Comparison of ENCODE assay signal across 10 mouse cellular contexts in the genomic region with DNA sequence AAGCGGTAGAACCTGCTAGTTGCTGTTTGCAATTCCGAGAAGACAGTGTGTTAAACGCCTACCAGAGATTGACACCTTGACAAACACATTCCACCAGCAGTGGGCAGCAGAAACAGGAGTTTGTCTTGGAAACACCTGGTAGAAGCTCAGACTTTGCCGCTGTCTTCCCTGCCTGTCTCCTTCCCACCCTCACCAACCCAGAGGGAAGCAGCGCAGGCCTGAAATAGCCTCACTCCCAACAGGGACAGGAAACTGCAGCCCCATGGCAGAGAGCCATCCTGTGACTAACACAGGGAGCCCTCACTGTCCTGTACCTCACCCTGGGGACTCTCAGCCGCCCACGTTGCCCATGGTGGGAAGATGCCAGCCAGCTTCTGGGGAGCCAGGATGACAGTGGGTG. TPM values are rescaled to one million over a fixed set of nuclear protein-coding genes. Genes with fewer than 3 reads are reported as not detected.
DNase-seq lines count a peak whose midpoint lies in the region.
"Had no signal": no experiment of that assay in that cellular context is flagged by ENCODE, and none has a peak within 500 bp of the region (broad histone marks: within the 10 kb centered on the region; RNA-seq: fewer than 3 reads in every experiment).

No protein-coding gene starts in this region.

- DNase-seq in adrenal gland, adult 2 months = peak; percentile 44
- no peak for DNase-seq in adrenal gland, postnatal 4 days (ENCODE audit: low spot score in 2 of 2)
- DNase-seq in kidney, postnatal 36 days = peak; percentile 12 to 16
- no peak for DNase-seq in kidney, adult 9 months
- peak; percentile 91 for DNase-seq in brain, adult 2 months (ENCODE audit: low read depth, low spot score)
- peak; percentile 12 to 15 for DNase-seq in left cerebral cortex, postnatal 14 days (ENCODE audit: low spot score in 2 of 2)
- DNase-seq in spleen, postnatal 4 days (ENCODE audit: low spot score in 2 of 2) = no peak
- no peak for DNase-seq in urinary bladder, postnatal 4 days (ENCODE audit: low spot score in 2 of 2)

- intact Hi-C loops in left cerebral cortex, postnatal 14 days (cut with DNase I) = no loop called here

RNA-seq across cellular contexts. Expression of gene 4933402J07Rik, which starts 55.5 kb away (rescaled TPM):
- total RNA-seq in adrenal gland, adult 2 months (2021) = not detected
- not detected in 2 replicates for polyA plus RNA-seq in adrenal gland, adult 2 months (2012; rRNA removed)
- total RNA-seq in adrenal gland, postnatal 4 days (2021) = not detected
- total RNA-seq in left cerebral cortex, postnatal 14 days (2021) = not detected
- polyA plus RNA-seq: heart, embryonic 16.5 days; liver, embryonic 15.5 days had no signal

Comparison
In these comparisons a context has a peak if more than half of its experiments do, and no peak if none do; other contexts are left out.
1. DNase-seq: peak in adrenal gland, adult 2 months (single experiment), kidney, postnatal 36 days (2 of 2), brain, adult 2 months (single experiment) and left cerebral cortex, postnatal 14 days (2 of 2); none in adrenal gland, postnatal 4 days (0 of 2), kidney, adult 9 months (single experiment), spleen, postnatal 4 days (0 of 2) and urinary bladder, postnatal 4 days (0 of 2).